Mouse (Mus musculus) megakaryocyte, embryonic 14.5 days (primary cell): ENCODE measurements around the gene Hoxd11.

Experiments used
- FLI1 ChIP-seq: IDR thresholded peaks from 2 replicates; pipeline ENCODE4 v1.6.1; 2012; ENCODE audit warnings: low read length, inconsistent platforms, mixed read lengths
- GATA1 ChIP-seq: IDR thresholded peaks from 3 replicates; pipeline ENCODE4 v1.6.1; 2012; ENCODE audit warnings: mixed read lengths, low read length, inconsistent platforms, borderline replicate concordance

DNA sequence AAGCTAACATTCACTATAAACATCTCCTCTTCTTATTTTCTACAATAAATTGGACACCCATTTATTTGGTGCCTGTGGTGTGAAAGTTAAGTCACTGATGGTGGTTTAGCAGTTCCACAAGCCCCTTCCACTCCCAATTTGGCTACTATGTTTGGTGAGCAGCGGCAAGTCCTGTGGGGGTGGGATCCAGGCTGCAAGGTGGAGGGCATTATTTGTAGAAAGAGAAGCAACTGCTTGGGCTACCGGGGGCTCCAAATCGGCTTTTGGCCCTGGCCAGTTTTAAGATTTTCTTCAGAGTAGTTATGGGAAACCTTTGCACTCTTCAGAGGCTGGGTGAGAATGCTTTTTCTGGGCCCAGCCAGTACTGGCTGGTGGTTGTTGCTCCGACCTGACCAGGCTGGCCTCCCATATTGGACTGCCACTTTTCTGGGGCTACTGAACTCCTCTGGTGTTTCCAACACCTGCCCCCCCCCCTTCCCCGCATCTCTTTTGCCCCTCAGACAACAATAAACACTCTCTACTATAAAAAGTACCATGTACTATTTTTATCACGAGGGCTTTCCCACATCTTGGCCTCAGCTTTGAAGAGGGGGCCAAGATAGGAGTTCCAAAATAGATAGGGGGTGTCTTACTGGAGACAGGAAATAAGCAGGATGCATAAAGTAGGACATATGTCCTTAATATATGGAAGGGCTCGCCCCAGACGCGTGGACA lies 52.6 kb downstream of the Hoxd11 start:
- TF ChIP-seq GATA1 (no peak), FLI1 (no peak)
